Mouse (Mus musculus) MEL (cell line): ENCODE results near the gene Tppp3.

ENCODE experiments used
- CTCF ChIP-seq, 3 experiments: IDR thresholded peaks in 2 of 3; conservative IDR thresholded peaks in 1 of 3; 2 replicates each; pipeline ENCODE4 v1.5.1; 2011 to 2012; ENCODE audit warnings: low read length in 3 of 3, low read depth in 2 of 3, mild to moderate bottlenecking in 2 of 3, improper control_type of control experiment in 1 of 3, inconsistent platforms in 1 of 3, mixed read lengths in 1 of 3, moderate library complexity in 1 of 3; ENCODE audit not compliant: control insufficient read depth in 1 of 3, insufficient read depth in 1 of 3, poor library complexity in 1 of 3, severe bottlenecking in 1 of 3
- KAT2A ChIP-seq: conservative IDR thresholded peaks from 2 replicates; pipeline ENCODE4 v1.6.1; 2012; ENCODE audit warnings: low read depth, low read length, improper control_type of control experiment, inconsistent platforms
- POLR2A ChIP-seq, 2 experiments: IDR thresholded peaks; 2 replicates each; pipeline ENCODE4 v1.6.1; 2011 to 2012; ENCODE audit warnings: low read length in 2 of 2, mild to moderate bottlenecking in 2 of 2, control low read depth in 1 of 2, improper control_type of control experiment in 1 of 2, low read depth in 1 of 2, moderate library complexity in 1 of 2; ENCODE audit not compliant: control insufficient read depth in 1 of 2, insufficient read depth in 1 of 2, poor library complexity in 1 of 2
- SMC3 ChIP-seq: IDR thresholded peaks from 2 replicates; pipeline ENCODE4 v1.6.1; 2011; ENCODE audit warnings: low read depth, low read length, improper control_type of control experiment
- TAL1 ChIP-seq: IDR thresholded peaks from 2 replicates; pipeline ENCODE4 v1.6.1; 2012; ENCODE audit warnings: mild to moderate bottlenecking, inconsistent platforms, low read length, moderate library complexity, mixed read lengths
- TCF12 ChIP-seq: IDR thresholded peaks from 2 replicates; pipeline ENCODE4 v1.6.1; 2014; ENCODE audit warnings: low read depth, mild to moderate bottlenecking, inconsistent platforms, low read length, improper control_type of control experiment, moderate library complexity

DNA sequence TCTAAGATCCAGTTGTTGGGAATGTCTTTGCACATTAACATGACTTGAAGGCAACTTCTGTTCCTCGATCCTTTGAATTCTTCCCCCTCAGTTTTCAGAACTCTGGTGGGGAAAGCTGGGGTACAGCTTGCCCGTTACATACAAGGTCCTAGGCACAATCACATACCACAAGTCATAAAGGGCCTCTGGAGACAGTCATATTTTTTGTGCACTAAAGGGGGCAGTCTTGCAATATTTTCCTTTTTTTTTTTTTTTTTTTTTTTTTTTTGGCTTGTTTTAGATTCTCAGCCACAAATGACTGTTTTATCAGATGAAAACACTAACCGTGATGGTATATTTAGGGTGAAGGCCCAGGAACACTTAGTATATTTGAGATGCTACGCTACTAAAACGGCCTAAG lies 18.0 kb downstream of the Tppp3 start:
- TF ChIP-seq POLR2A (IDR thresholded peaks at IDR 0.05; ENCODE audit: control insufficient read depth in 1 of 2, insufficient read depth in 1 of 2, low read depth in 1 of 2, low read length in 2 of 2, poor library complexity in 1 of 2) (no peak), KAT2A (no peak), CTCF (IDR thresholded peaks at IDR 0.05 in 2 of 3, conservative IDR thresholded peaks at IDR 0.05 in 1 of 3; ENCODE audit: control insufficient read depth in 1 of 3, insufficient read depth in 1 of 3, low read depth in 2 of 3, low read length in 3 of 3, poor library complexity in 1 of 3, severe bottlenecking in 1 of 3) (peak in 2 of 3 experiments; percentile 33 to 66; a peak in 4 of 6 replicates), TAL1 (no peak), SMC3 (peak; percentile 29; the same call in 1 of the 2 replicates), TCF12 (no peak)
